Mouse (Mus musculus): ENCODE data around the gene Gjb3.

- no peak for TF ChIP-seq TCF12 (IDR thresholded peaks at IDR 0.05; ENCODE audit: low read depth, low read length)
- no peak for TF ChIP-seq EP300 (IDR thresholded peaks at IDR 0.05; ENCODE audit: low read length)
- no peak for TF ChIP-seq UBTF (IDR thresholded peaks at IDR 0.05; ENCODE audit: low read depth, low read length)
- no peak for TF ChIP-seq HCFC1 (IDR thresholded peaks at IDR 0.05; ENCODE audit: low read depth, low read length)
- TF ChIP-seq CTCF (conservative IDR thresholded peaks at IDR 0.05 in 1 of 2, IDR thresholded peaks at IDR 0.05 in 1 of 2; ENCODE audit: low read depth in 2 of 2, low read length in 2 of 2) = no peak
- TF ChIP-seq TBP (conservative IDR thresholded peaks at IDR 0.05; ENCODE audit: low read depth, low read length) = no peak
- no peak for TF ChIP-seq ETS1 (conservative IDR thresholded peaks at IDR 0.05; ENCODE audit: low read depth, low read length)
- no peak for TF ChIP-seq MAX (IDR thresholded peaks at IDR 0.05; ENCODE audit: low read length)
- TF ChIP-seq MAZ (IDR thresholded peaks at IDR 0.05; ENCODE audit: low read depth, low read length) = no peak
- no peak for TF ChIP-seq CHD1 (IDR thresholded peaks at IDR 0.05; ENCODE audit: low read depth, low read length)
- TF ChIP-seq ZC3H11A (IDR thresholded peaks at IDR 0.05; ENCODE audit: low read depth, low read length) = no peak
Observed at GRCm38 (mm10) chr4:127327749-127328148, 2.9 kb downstream of the Gjb3 start.

All from CH12.LX (cell line).